Comparison of ENCODE assay signal across 8 mouse cellular contexts in genomic region chr12:8487959-8488651, GRCm38 (mm10). TPM values are rescaled to one million over a fixed set of nuclear protein-coding genes. Genes with fewer than 3 reads are reported as not detected.
DNase-seq lines count a peak whose midpoint lies in the region; ATAC-seq and TF ChIP-seq lines count a peak whose summit lies in the region.

No protein-coding gene starts in this region.

- H3K27me3 ChIP-seq in limb, embryonic 15.5 days: no peaks in the 10 kb centered on the region
- H3K27me3 ChIP-seq in stomach, embryonic 16.5 days (ENCODE audit: control insufficient read depth, insufficient read depth, low read length): no peaks in the 10 kb centered on the region
- H3K27me3 ChIP-seq in forebrain, postnatal 0 days (ENCODE audit: insufficient read depth, low read length): no peaks in the 10 kb centered on the region

- intact Hi-C loops in left cerebral cortex, postnatal 4 days (cut with DNase I): no loop called here
- intact Hi-C loops in left cerebral cortex, adult 2 months (cut with DNase I): no loop called here
- intact Hi-C loops in heart, postnatal 10 days (cut with DNase I): no loop called here

- ATAC-seq in limb, embryonic 15.5 days (ENCODE audit: insufficient number of reproducible peaks, low FRiP score, low TSS enrichment, low read depth): no peak; the same call in 1 of the 2 replicates
- ATAC-seq in stomach, embryonic 16.5 days (ENCODE audit: insufficient read depth, low FRiP score): peak; percentile 89
- ATAC-seq in forebrain, postnatal 0 days: no peak

- H3K27ac ChIP-seq in left cerebral cortex, adult 2 months: no peak overlapping the region
- H3K27ac ChIP-seq in limb, embryonic 15.5 days: 0 out of 2 replicates have a peak overlapping the region, but pooled peaks have one; percentile 23
- peak overlapping the region; percentile 79 for H3K27ac ChIP-seq in stomach, embryonic 16.5 days (ENCODE audit: low read length)
- no peak overlapping the region for H3K27ac ChIP-seq in forebrain, postnatal 0 days (ENCODE audit: low read depth, low read length)

- WGBS in limb, embryonic 15.5 days: 47% methylated on average over 5 of the region's 5 CpGs
- 47% methylated on average over 5 of the region's 5 CpGs for WGBS in stomach, embryonic 16.5 days
- 60% methylated on average over 5 of the region's 5 CpGs for WGBS in forebrain, postnatal 0 days

- peak; percentile 84 for DNase-seq in left cerebral cortex, postnatal 4 days
- DNase-seq in left cerebral cortex, adult 2 months (ENCODE audit: extremely low spot score in 1 of 2, low spot score in 2 of 2): no peak
- DNase-seq in adrenal gland, postnatal 25 days: peak; percentile 92
- DNase-seq in heart, postnatal 10 days: peak; percentile 56 to 72
- no peak for DNase-seq in B cell, adult 2 months
- DNase-seq in forebrain, postnatal 0 days: no peak

- no peak overlapping the region for H3K9ac ChIP-seq in limb, embryonic 15.5 days
- no peak overlapping the region for H3K9ac ChIP-seq in stomach, embryonic 16.5 days (ENCODE audit: low read length)
- no peak overlapping the region for H3K9ac ChIP-seq in forebrain, postnatal 0 days

- H3K9me3 ChIP-seq in limb, embryonic 15.5 days: no peaks in the 10 kb centered on the region
- H3K9me3 ChIP-seq in stomach, embryonic 16.5 days (replicated peaks; ENCODE audit: control insufficient read depth, low read length): no peaks in the 10 kb centered on the region
- H3K9me3 ChIP-seq in forebrain, postnatal 0 days (ENCODE audit: low read length): no peaks in the 10 kb centered on the region

- TF ChIP-seq CTCF in left cerebral cortex, adult 2 months (IDR thresholded peaks at IDR 0.05): no peak
- TF ChIP-seq CTCF in forebrain, postnatal 0 days (IDR thresholded peaks at IDR 0.05; ENCODE audit: low read depth): no peak

- no peak overlapping the region for H3K4me2 ChIP-seq in limb, embryonic 15.5 days
- no peak overlapping the region for H3K4me2 ChIP-seq in stomach, embryonic 16.5 days (ENCODE audit: low read depth, low read length)
- no peak overlapping the region for H3K4me2 ChIP-seq in forebrain, postnatal 0 days (ENCODE audit: low read depth)

- peaks cover 9% of the 10 kb centered on the region for H3K4me1 ChIP-seq in limb, embryonic 15.5 days
- H3K4me1 ChIP-seq in stomach, embryonic 16.5 days (ENCODE audit: control insufficient read depth, insufficient read depth, low read length): peaks cover 12% of the 10 kb centered on the region; the same call in 1 of the 2 replicates
- no peaks in the 10 kb centered on the region for H3K4me1 ChIP-seq in forebrain, postnatal 0 days (ENCODE audit: insufficient read depth)

- no peaks in the 10 kb centered on the region for H3K36me3 ChIP-seq in limb, embryonic 15.5 days
- no peaks in the 10 kb centered on the region for H3K36me3 ChIP-seq in stomach, embryonic 16.5 days (ENCODE audit: control insufficient read depth, insufficient read depth, low read length)
- no peaks in the 10 kb centered on the region for H3K36me3 ChIP-seq in forebrain, postnatal 0 days (ENCODE audit: insufficient read depth)

- H3K4me3 ChIP-seq in left cerebral cortex, adult 2 months: no peak overlapping the region
- no peak overlapping the region for H3K4me3 ChIP-seq in limb, embryonic 15.5 days
- H3K4me3 ChIP-seq in stomach, embryonic 16.5 days (replicated peaks; ENCODE audit: low read length): no peak overlapping the region
- no peak overlapping the region for H3K4me3 ChIP-seq in forebrain, postnatal 0 days (ENCODE audit: low read depth, low read length)

RNA-seq across cellular contexts. Expression of gene Rhob, which starts 11.7 kb away (rescaled TPM):
- total RNA-seq in left cerebral cortex, postnatal 4 days (2021): 100 to 1,000 TPM; 220 to 231 TPM
- 100 to 1,000 TPM; 283 to 310 TPM for total RNA-seq in left cerebral cortex, adult 2 months (2021)
- total RNA-seq in adrenal gland, postnatal 25 days (2021): 182 and 212 TPM in 2 replicates
- 100 to 1,000 TPM; 167 to 177 TPM for total RNA-seq in heart, postnatal 10 days (2021)
- polyA plus RNA-seq in limb, embryonic 15.5 days (2015; fragmentation: Nextera tagmentation; extraction: Ambion mirVana): 54.1 and 60.5 TPM in 2 replicates
- 32.0 and 34.3 TPM in 2 replicates for polyA plus RNA-seq in stomach, embryonic 16.5 days (2015; fragmentation: Nextera tagmentation; extraction: Ambion mirVana)
- total RNA-seq in forebrain, postnatal 0 days (2014; rRNA removed): 278 and 289 TPM in 2 replicates
- polyA plus RNA-seq in forebrain, postnatal 0 days (2015; fragmentation: Nextera tagmentation; extraction: Ambion mirVana): 69.9 and 78.9 TPM in 2 replicates

Comparison
In these comparisons a context has a peak if more than half of its experiments do, and no peak if none do; other contexts are left out.
1. DNase-seq: peak in left cerebral cortex, postnatal 4 days (single experiment), adrenal gland, postnatal 25 days (single experiment) and heart, postnatal 10 days (2 of 2); none in left cerebral cortex, adult 2 months (0 of 2), B cell, adult 2 months (0 of 2) and forebrain, postnatal 0 days (single experiment).
2. H3K27ac ChIP-seq: peak in limb, embryonic 15.5 days (single experiment) and stomach, embryonic 16.5 days (single experiment); none in left cerebral cortex, adult 2 months (single experiment) and forebrain, postnatal 0 days (single experiment).